Mouse (Mus musculus) limb, embryonic 10.5 days (tissue): ENCODE results near the gene Setd1b. TPM values are rescaled to one million over a fixed set of nuclear protein-coding genes. Genes with fewer than 3 reads are reported as not detected.

Experiments used
- DNase-seq: peaks from one replicate; pipeline ENCODE4 v3.0.0-alpha.2; 2017; ENCODE audit warnings: low spot score
- H3K27ac ChIP-seq: fragments of 300-500 bp; sonication (generic); 2 replicates; pipeline ENCODE4 v1.5.1; 2016; ENCODE audit warnings: mild to moderate bottlenecking
- H3K27me3 ChIP-seq: fragments of 300-500 bp; sonication (generic); 2 replicates; pipeline ENCODE4 v1.6.1; 2016; ENCODE audit warnings: low read depth, mild to moderate bottlenecking; ENCODE audit not compliant: poor library complexity, severe bottlenecking
- H3K36me3 ChIP-seq: fragments of 300-500 bp; sonication (generic); 2 replicates; pipeline ENCODE4 v1.6.1; 2016; ENCODE audit warnings: mild to moderate bottlenecking, moderate library complexity
- H3K4me1 ChIP-seq: fragments of 300-500 bp; sonication (generic); 2 replicates; pipeline ENCODE4 v1.6.1; 2016
- H3K4me3 ChIP-seq: fragments of 300-500 bp; sonication (generic); 2 replicates; pipeline ENCODE4 v1.5.1; 2016; ENCODE audit warnings: mild to moderate bottlenecking, moderate library complexity
- H3K9me3 ChIP-seq: fragments of 300-500 bp; sonication (generic); replicated peaks from 2 replicates; pipeline ENCODE4 v1.6.1; 2016; ENCODE audit warnings: mild to moderate bottlenecking
- WGBS: fragments of 180-500 bp; shearing (Covaris S2); methylation state at CpG from one replicate; pipeline ENCODE4 v1.1.7; 2016; 5-methylcytosine and 5-hydroxymethylcytosine counted together
- polyA plus RNA-seq: library from polyadenylated mRNA; unstranded; fragments of >200 nt; fragmentation: Nextera tagmentation; extraction: Ambion mirVana; gene quantifications from 2 replicates; pipeline ENCODE4 v1.2.1, GENCODE M21; 2016

Setd1b gene
- polyA plus RNA-seq, 1 experiment from 2014 or later = 10.6 TPM

DNA sequence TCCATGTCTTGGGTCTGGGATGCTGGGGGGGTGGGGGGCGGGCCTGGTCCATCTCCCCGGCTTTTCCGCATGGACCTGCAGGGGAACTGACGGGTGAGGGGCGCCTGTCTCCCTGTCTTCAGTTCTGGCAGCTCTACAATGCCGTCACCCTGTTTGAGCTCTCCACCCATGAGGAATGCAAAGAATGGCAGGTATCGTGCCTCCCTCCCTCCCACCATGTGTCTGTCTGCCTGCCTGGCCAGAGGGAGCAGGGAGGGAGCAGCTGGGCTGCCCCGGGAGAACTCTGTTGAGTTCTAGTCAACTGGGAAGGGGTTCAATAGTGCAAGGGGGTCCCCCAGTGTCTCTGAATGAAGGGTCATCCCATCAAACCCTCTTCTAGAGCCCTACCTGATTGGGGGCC lies 25.9 kb upstream of the Setd1b start:
- no peak for DNase-seq

GRCm38 (mm10) chr5:123117257-123117656 lies 24.7 kb upstream of the Setd1b start:
- no peaks in the 10 kb centered on the region for H3K9me3 ChIP-seq
- WGBS = 15% methylated on average over 10 of the region's 10 CpGs
- peaks cover 4% of the 10 kb centered on the region; the same call in 1 of the 2 replicates for H3K36me3 ChIP-seq
- no peak overlapping the region for H3K4me3 ChIP-seq
- no peaks in the 10 kb centered on the region for H3K4me1 ChIP-seq
- no peaks in the 10 kb centered on the region for H3K27me3 ChIP-seq
- DNase-seq = peak; percentile 88
- H3K27ac ChIP-seq = no peak overlapping the region

More for the DNA sequence above, 25.9 kb upstream of the Setd1b start:
- no peak overlapping the region; the same call in 1 of the 2 replicates for H3K4me3 ChIP-seq
- H3K36me3 ChIP-seq = peaks cover 4% of the 10 kb centered on the region; the same call in 1 of the 2 replicates
- no peaks in the 10 kb centered on the region for H3K27me3 ChIP-seq
- no peak overlapping the region; the same call in 1 of the 2 replicates for H3K27ac ChIP-seq
- no peaks in the 10 kb centered on the region for H3K9me3 ChIP-seq
- H3K4me1 ChIP-seq = no peaks in the 10 kb centered on the region
- 67% methylated on average over 8 of the region's 8 CpGs for WGBS

DNA sequence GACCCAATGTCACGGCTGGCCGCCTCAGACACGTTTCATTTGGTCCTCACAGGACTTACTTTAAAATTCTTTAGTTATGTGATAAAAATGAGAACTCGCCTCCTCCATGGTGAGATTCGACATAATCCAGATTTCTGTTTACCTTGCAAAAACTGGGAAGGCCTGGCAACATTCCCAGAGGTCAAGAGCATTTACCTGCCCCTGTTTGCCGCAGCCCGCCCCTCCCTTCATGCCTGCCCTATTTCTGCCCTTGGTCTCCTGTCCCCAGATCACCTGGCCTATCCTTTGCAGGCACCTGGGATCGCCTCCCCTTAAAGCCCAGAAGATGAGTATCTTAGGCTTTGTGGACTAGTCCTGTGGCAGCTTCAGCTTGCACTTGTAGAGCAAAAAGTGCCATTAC lies 24.2 kb upstream of the Setd1b start:
- no peak overlapping the region for H3K4me3 ChIP-seq
- no peak for DNase-seq
- no peak overlapping the region for H3K27ac ChIP-seq
- no peaks in the 10 kb centered on the region; the same call in 1 of the 2 replicates for H3K9me3 ChIP-seq
- WGBS = 90% methylated on average over 8 of the region's 8 CpGs
- no peaks in the 10 kb centered on the region for H3K4me1 ChIP-seq
- H3K36me3 ChIP-seq = peaks cover 8% of the 10 kb centered on the region; the same call in 1 of the 2 replicates
- no peaks in the 10 kb centered on the region for H3K27me3 ChIP-seq

DNA sequence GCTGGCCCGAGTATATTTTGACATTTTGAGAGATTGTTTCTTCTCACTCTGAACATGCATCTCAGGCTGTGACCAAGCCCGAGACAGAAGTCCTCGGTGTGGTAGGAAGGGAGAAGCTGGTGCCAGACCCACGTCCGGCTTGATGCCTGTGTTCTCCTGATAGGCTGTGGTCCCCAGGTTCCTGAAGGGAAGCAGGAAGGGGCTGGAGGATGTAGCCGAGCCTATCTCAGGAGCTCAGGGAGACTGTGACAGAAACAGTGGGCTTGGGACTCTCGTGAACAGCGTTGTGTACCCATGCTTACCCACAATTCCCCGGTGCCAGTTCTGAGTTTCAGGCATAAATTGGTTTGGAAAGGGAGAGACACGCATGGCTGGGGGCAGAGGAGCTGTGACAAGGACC lies 23.2 kb upstream of the Setd1b start:
- H3K4me3 ChIP-seq = no peak overlapping the region
- no peaks in the 10 kb centered on the region for H3K4me1 ChIP-seq
- H3K27me3 ChIP-seq = no peaks in the 10 kb centered on the region
- no peak overlapping the region for H3K27ac ChIP-seq
- no peak for DNase-seq
- peaks cover 11% of the 10 kb centered on the region for H3K36me3 ChIP-seq
- WGBS = 78% methylated on average over 10 of the region's 10 CpGs
- no peaks in the 10 kb centered on the region; the same call in 1 of the 2 replicates for H3K9me3 ChIP-seq

DNA sequence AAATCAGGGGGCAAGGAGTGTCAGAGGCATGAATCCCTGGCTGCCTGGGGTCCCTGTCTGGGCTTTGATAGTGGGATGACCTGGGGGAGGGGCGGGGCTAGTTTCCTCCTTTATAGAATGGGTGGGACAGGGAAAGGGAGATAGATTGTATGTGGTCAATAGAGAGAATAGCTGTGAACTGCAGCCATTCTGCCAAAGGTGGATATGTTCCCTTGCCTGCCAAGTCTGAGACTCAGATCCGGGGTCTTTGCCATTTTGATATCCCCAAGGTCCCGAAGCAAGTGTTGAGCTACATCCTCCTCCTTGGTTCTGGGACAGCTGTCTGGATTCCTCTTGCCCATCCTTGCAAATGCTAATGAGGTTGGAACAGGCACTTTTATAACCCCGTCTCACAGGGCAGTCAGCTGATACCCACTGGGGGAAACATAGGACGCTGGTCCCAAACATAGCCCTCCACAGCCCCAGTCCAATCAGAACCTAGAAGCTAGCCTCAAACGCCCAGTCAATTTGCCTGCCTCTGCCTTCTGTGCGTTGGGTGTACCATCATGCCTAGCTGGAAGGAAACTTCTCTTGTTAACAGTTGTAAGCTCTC lies 21.3 kb upstream of the Setd1b start:
- H3K36me3 ChIP-seq = peaks cover 18% of the 10 kb centered on the region
- no peaks in the 10 kb centered on the region for H3K27me3 ChIP-seq
- WGBS = 65% methylated on average over 7 of the region's 7 CpGs
- DNase-seq = no peak
- H3K27ac ChIP-seq = no peak overlapping the region
- H3K9me3 ChIP-seq = no peaks in the 10 kb centered on the region; the same call in 1 of the 2 replicates
- no peaks in the 10 kb centered on the region for H3K4me1 ChIP-seq
- no peak overlapping the region for H3K4me3 ChIP-seq

DNA sequence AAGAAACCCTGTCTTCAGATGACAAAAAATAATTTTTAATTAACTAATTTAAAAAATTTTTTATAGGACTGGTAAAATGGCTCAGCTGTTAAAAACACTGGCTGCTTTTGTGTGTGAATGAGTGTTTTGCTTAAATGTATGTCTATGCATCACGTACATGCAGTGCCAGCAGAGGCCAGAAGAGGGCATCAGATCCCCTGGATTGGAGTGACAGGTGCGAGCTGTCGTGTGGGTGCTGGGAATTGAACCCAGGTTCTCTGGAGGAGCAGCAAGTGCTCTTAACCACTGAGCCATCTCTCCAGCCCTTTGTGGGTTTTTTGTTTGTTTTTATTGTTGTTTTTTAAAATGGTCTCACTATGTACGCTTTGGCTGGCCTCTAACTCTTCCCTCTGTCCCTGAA lies 19.8 kb upstream of the Setd1b start:
- Histone ChIP-seq H3K4me3 (no peak overlapping the region), H3K27me3 (no peaks in the 10 kb centered on the region), H3K9me3 (no peaks in the 10 kb centered on the region; the same call in 1 of the 2 replicates), H3K4me1 (no peaks in the 10 kb centered on the region), H3K36me3 (peaks cover 30% of the 10 kb centered on the region), H3K27ac (no peak overlapping the region)
- WGBS = 93% methylated on average over 4 of the region's 4 CpGs
- no peak for DNase-seq

DNA sequence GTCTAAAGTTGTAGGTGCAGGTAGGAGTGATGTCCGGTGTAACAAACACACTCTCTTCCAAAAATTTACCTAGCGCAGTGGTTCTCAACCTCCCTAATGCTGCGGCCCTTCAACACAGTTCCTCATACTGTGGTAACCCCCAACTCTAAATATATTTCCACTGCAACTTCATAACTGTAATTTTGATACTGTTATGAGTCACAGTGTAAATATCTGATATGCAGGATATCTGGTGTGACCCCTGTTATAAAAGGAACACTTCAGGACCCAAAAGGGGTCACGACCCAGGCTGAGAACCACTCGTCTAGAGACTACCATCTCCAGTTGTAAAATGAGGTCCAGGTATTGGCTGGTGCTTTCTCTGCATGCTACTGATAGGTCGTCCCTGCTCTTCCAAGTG lies 16.9 kb upstream of the Setd1b start:
- Histone ChIP-seq H3K27ac (no peak overlapping the region), H3K27me3 (no peaks in the 10 kb centered on the region), H3K36me3 (peaks cover 33% of the 10 kb centered on the region), H3K4me3 (no peak overlapping the region), H3K4me1 (no peaks in the 10 kb centered on the region), H3K9me3 (no peaks in the 10 kb centered on the region; the same call in 1 of the 2 replicates)
- DNase-seq = no peak
- WGBS = 80% methylated on average over 6 of the region's 6 CpGs

GRCm38 (mm10) chr5:123125638-123126406 lies 16.2 kb upstream of the Setd1b start:
- no peaks in the 10 kb centered on the region for H3K4me1 ChIP-seq
- no peak overlapping the region for H3K4me3 ChIP-seq
- 89% methylated on average over 18 of the region's 18 CpGs for WGBS
- 0 out of 2 replicates have a peak, but pooled peaks cover 3% of the 10 kb centered on the region for H3K27me3 ChIP-seq
- peaks cover 38% of the 10 kb centered on the region for H3K36me3 ChIP-seq
- H3K9me3 ChIP-seq = no peaks in the 10 kb centered on the region; the same call in 1 of the 2 replicates
- no peak for DNase-seq
- H3K27ac ChIP-seq = no peak overlapping the region

DNA sequence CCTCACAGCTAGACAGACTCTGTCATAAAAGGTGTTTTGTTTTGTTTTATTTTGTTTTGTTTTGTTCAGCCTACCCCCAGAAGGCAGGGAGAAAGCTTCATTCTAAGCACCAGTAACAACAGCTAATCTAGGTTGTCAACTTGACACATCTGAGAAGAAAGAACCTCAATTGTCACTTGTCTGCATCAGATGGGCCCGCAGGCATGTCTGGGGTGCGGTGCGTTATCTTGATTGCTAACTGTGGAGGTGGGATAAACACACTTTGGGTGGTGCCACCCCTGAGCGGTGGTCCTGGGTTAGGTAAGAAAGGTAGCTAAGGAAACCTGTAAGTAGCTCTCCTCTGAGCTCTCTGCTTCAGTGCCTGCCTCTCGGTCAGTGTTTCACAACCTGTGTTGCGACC lies 15.0 kb upstream of the Setd1b start:
- Histone ChIP-seq H3K36me3 (peaks cover 38% of the 10 kb centered on the region), H3K9me3 (no peaks in the 10 kb centered on the region; the same call in 1 of the 2 replicates), H3K4me1 (peaks cover 10% of the 10 kb centered on the region), H3K27me3 (peaks cover 4% of the 10 kb centered on the region; the same call in 1 of the 2 replicates), H3K4me3 (no peak overlapping the region), H3K27ac (no peak overlapping the region)
- DNase-seq = no peak
- WGBS = 75% methylated on average over 6 of the region's 6 CpGs

DNA sequence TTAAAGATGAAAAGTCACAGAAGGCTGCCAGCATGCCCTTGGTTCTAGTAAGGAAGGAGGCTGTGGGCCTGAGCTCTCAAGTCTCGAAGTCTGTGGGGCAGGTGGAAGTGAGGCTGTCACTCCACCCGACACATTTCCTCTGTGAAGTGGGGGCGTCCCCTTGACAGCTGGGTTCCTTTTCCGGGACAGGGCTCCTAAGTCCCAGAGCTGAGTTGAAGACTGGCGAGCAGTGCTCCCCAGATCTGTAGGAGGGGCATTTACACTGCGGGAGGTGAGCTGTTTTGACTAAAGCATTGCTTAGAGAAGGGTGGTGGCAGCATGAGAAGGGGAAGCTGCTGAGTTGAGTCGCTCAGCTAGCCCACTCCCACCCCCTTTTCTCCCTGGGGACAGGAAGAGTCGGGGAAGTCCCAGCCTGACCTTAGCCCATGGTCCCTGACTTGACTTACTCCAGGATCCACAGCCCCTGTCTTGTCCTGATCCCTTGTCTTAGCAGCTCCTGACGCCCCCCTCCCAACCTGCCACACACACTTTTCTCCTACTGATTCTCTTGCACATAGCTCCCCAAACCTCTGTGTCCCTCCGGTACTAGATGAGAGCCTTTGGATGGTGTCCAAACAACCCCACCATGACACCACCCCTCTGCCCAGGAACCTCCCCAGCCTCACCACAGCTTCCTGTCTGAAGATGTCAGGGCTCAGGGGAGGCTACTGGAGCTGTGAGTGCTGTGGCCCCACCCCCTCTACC lies 13.4 kb upstream of the Setd1b start:
- Histone ChIP-seq H3K36me3 (peaks cover 40% of the 10 kb centered on the region), H3K4me3 (no peak overlapping the region), H3K27me3 (peaks cover 4% of the 10 kb centered on the region; the same call in 1 of the 2 replicates), H3K27ac (no peak overlapping the region), H3K4me1 (peaks cover 26% of the 10 kb centered on the region), H3K9me3 (no peaks in the 10 kb centered on the region)
- no peak for DNase-seq
- 74% methylated on average over 10 of the region's 10 CpGs for WGBS

DNA sequence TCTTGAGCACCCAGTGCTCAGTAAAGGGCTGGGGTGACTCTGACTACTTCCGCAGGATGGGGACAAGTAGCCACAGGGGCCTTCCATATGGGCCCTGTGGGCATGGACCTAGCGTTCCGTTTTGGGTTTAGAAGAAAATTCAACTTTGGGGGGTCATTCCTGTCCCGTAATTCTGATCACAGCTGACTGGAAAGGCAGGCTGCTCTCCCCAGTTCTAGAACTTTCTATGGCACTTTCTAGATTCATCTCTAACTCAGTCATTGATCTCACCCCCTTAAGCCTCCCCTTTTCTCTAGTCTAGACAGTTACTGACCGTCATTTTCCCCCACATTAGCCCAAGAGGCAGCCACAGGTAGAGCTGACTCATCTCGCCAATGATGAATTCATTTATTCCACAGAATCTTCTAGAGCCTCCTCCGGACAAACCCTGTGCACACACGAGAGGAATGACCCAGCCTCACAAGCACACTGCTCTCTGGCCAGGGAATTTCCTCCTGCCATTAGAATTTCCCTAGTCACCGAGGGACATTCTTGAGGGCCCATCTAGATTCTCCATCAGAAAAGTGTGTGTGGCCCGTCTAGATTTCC lies 12.7 kb upstream of the Setd1b start:
- peaks cover 32% of the 10 kb centered on the region for H3K4me1 ChIP-seq
- H3K36me3 ChIP-seq = peaks cover 43% of the 10 kb centered on the region
- H3K4me3 ChIP-seq = no peak overlapping the region
- WGBS = 88% methylated on average over 10 of the region's 10 CpGs
- H3K27ac ChIP-seq = no peak overlapping the region
- no peaks in the 10 kb centered on the region for H3K9me3 ChIP-seq
- no peak for DNase-seq
- H3K27me3 ChIP-seq = peaks cover 4% of the 10 kb centered on the region; the same call in 1 of the 2 replicates

DNA sequence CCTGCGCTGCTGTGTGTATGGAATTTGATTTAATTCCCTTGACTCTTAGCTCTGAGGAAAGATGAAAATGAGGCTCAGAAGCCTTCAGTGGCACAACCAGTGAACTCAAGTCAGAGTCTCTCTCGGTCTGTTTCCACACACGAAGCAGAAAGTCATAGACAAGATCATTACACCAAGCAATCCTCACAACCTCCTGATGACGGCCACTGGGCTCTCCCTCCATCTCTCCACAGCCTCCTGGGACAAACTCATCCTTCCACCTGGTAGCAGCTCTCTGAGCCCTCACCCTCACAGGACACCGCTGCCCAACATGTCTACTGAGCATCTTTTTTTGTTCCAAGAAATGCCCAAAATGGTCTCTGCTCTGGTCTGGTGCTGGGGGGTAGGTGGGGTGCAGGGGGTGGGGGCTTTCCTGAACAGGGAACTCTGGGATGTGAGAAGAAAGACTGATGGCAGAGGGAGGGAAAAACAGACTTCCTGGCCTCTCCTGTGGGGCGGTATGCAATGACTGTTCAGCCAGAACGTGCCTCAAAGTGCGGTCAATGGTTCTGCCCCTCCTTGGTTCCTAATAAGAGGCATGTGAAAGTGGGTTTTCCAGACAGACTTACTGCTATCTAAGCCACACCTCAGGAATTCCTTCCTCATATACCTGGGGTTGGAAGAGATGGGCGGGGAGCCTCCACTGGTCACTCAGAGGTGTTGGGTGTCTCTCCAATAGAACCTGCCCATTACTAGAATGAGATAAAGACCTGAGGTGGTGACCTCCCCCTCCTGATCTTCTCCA lies 11.8 kb upstream of the Setd1b start:
- Histone ChIP-seq H3K36me3 (peaks cover 51% of the 10 kb centered on the region), H3K4me1 (peaks cover 42% of the 10 kb centered on the region), H3K9me3 (no peaks in the 10 kb centered on the region), H3K27me3 (peaks cover 4% of the 10 kb centered on the region; the same call in 1 of the 2 replicates), H3K4me3 (no peak overlapping the region), H3K27ac (no peak overlapping the region)
- DNase-seq = no peak
- WGBS = 91% methylated on average over 9 of the region's 9 CpGs
